Comparison of ENCODE assay signal across 7 mouse cellular contexts in genomic region chr2:181320103-181320499, GRCm38 (mm10). TPM values are rescaled to one million over a fixed set of nuclear protein-coding genes. Genes with fewer than 3 reads are reported as not detected.
DNase-seq lines count a peak whose midpoint lies in the region; ATAC-seq lines count a peak whose summit lies in the region.

No protein-coding gene starts in this region.

- H3K27ac ChIP-seq in neural tube, embryonic 11.5 days (ENCODE audit: low read depth, low read length), result no peak overlapping the region
- peak overlapping the region; percentile 90 for H3K27ac ChIP-seq in forebrain, embryonic 10.5 days
- H3K27ac ChIP-seq in liver, embryonic 12.5 days, result peak overlapping the region; percentile 93
- H3K27ac ChIP-seq in stomach, embryonic 16.5 days (ENCODE audit: low read length), result no peak overlapping the region

- H3K27me3 ChIP-seq in neural tube, embryonic 11.5 days (ENCODE audit: control insufficient read depth, insufficient read depth, low read length), result no peaks in the 10 kb centered on the region
- H3K27me3 ChIP-seq in forebrain, embryonic 10.5 days (ENCODE audit: poor library complexity, severe bottlenecking), result peaks cover 16% of the 10 kb centered on the region
- peaks cover 34% of the 10 kb centered on the region for H3K27me3 ChIP-seq in liver, embryonic 12.5 days (replicated peaks)
- H3K27me3 ChIP-seq in stomach, embryonic 16.5 days (ENCODE audit: control insufficient read depth, insufficient read depth, low read length), result peaks cover 1% of the 10 kb centered on the region; the same call in 1 of the 2 replicates

- no peaks in the 10 kb centered on the region for H3K9me3 ChIP-seq in neural tube, embryonic 11.5 days (ENCODE audit: control insufficient read depth, low read length)
- H3K9me3 ChIP-seq in forebrain, embryonic 10.5 days, result no peaks in the 10 kb centered on the region
- no peaks in the 10 kb centered on the region for H3K9me3 ChIP-seq in liver, embryonic 12.5 days (replicated peaks)
- H3K9me3 ChIP-seq in stomach, embryonic 16.5 days (replicated peaks; ENCODE audit: control insufficient read depth, low read length), result no peaks in the 10 kb centered on the region

- no peak for DNase-seq in neural tube, embryonic 11.5 days (ENCODE audit: low spot score)
- no peak for DNase-seq in neural tube, embryonic 10.5 days (ENCODE audit: extremely low spot score, low spot score)
- DNase-seq in forebrain, embryonic 10.5 days (ENCODE audit: extremely low spot score, low spot score), result no peak
- no peak for DNase-seq in thymus, postnatal 0 days (ENCODE audit: low spot score)
- no peak for DNase-seq in left cerebral cortex, adult 18-20 months (ENCODE audit: low spot score in 2 of 2)

- 15% methylated on average over 7 of the region's 7 CpGs for WGBS in neural tube, embryonic 11.5 days
- WGBS in forebrain, embryonic 10.5 days, result 17% methylated on average over 7 of the region's 7 CpGs
- WGBS in liver, embryonic 12.5 days (ENCODE audit: insufficient replicate concordance), result 9% methylated on average over 7 of the region's 7 CpGs
- WGBS in stomach, embryonic 16.5 days, result 13% methylated on average over 7 of the region's 7 CpGs

- peak overlapping the region; percentile 68 for H3K4me2 ChIP-seq in neural tube, embryonic 11.5 days (ENCODE audit: low read depth)
- H3K4me2 ChIP-seq in liver, embryonic 12.5 days, result peak overlapping the region; percentile 71
- peak overlapping the region; percentile 60 for H3K4me2 ChIP-seq in stomach, embryonic 16.5 days (ENCODE audit: low read depth, low read length)

- peak overlapping the region; percentile 60 for H3K4me3 ChIP-seq in neural tube, embryonic 11.5 days (ENCODE audit: low read depth, low read length)
- peak overlapping the region; percentile 68 for H3K4me3 ChIP-seq in forebrain, embryonic 10.5 days
- peak overlapping the region; percentile 72 for H3K4me3 ChIP-seq in liver, embryonic 12.5 days
- H3K4me3 ChIP-seq in stomach, embryonic 16.5 days (replicated peaks; ENCODE audit: low read length), result peak overlapping the region; percentile 65

- ATAC-seq in neural tube, embryonic 11.5 days (ENCODE audit: insufficient read depth, low FRiP score, low TSS enrichment), result peak; percentile 53
- ATAC-seq in liver, embryonic 12.5 days, result peak; percentile 9; the same call in 1 of the 2 replicates
- no peak for ATAC-seq in stomach, embryonic 16.5 days (ENCODE audit: insufficient read depth, low FRiP score)

- H3K9ac ChIP-seq in neural tube, embryonic 11.5 days (ENCODE audit: low read length), result peak overlapping the region; percentile 58
- H3K9ac ChIP-seq in liver, embryonic 12.5 days, result peak overlapping the region; percentile 74
- H3K9ac ChIP-seq in stomach, embryonic 16.5 days (ENCODE audit: low read length), result peak overlapping the region; percentile 73

- H3K36me3 ChIP-seq in neural tube, embryonic 11.5 days (ENCODE audit: control insufficient read depth, insufficient read depth, low read length), result no peaks in the 10 kb centered on the region; the same call in 1 of the 2 replicates
- H3K36me3 ChIP-seq in forebrain, embryonic 10.5 days (replicated peaks), result peaks cover 38% of the 10 kb centered on the region
- H3K36me3 ChIP-seq in liver, embryonic 12.5 days, result peaks cover 36% of the 10 kb centered on the region
- H3K36me3 ChIP-seq in stomach, embryonic 16.5 days (ENCODE audit: control insufficient read depth, insufficient read depth, low read length), result no peaks in the 10 kb centered on the region

- peaks cover 2% of the 10 kb centered on the region; the same call in 1 of the 2 replicates for H3K4me1 ChIP-seq in neural tube, embryonic 11.5 days (ENCODE audit: control insufficient read depth, insufficient read depth, low read length)
- peaks cover 16% of the 10 kb centered on the region for H3K4me1 ChIP-seq in forebrain, embryonic 10.5 days
- peaks cover 18% of the 10 kb centered on the region for H3K4me1 ChIP-seq in liver, embryonic 12.5 days
- H3K4me1 ChIP-seq in stomach, embryonic 16.5 days (ENCODE audit: control insufficient read depth, insufficient read depth, low read length), result peaks cover 7% of the 10 kb centered on the region; the same call in 1 of the 2 replicates

RNA-seq across cellular contexts. Expression of gene Rtel1, which starts 0.6 kb away (rescaled TPM):
- polyA plus RNA-seq in neural tube, embryonic 11.5 days (2014; fragmentation: Nextera tagmentation; extraction: Ambion mirVana), result 53.7 and 61.8 TPM in 2 replicates
- 81.3 and 83.6 TPM in 2 replicates for polyA plus RNA-seq in forebrain, embryonic 10.5 days (2016; fragmentation: Nextera tagmentation; extraction: Ambion mirVana)
- 39.8 and 40.4 TPM in 2 replicates for polyA plus RNA-seq in liver, embryonic 12.5 days (2016; fragmentation: Nextera tagmentation; extraction: Ambion mirVana)
- 33.8 and 39.0 TPM in 2 replicates for polyA plus RNA-seq in stomach, embryonic 16.5 days (2015; fragmentation: Nextera tagmentation; extraction: Ambion mirVana)
- 31.9 and 37.6 TPM in 2 replicates for polyA plus RNA-seq in thymus, postnatal 0 days (2015; fragmentation: Nextera tagmentation; extraction: Ambion mirVana)
- 10 to 100 TPM; 24.9 to 34.5 TPM for total RNA-seq in left cerebral cortex, adult 18-20 months (2021)

RNA-seq across cellular contexts. Expression of gene Stmn3, which starts 5.8 kb away (rescaled TPM):
- 391 and 430 TPM in 2 replicates for polyA plus RNA-seq in neural tube, embryonic 11.5 days (2014; fragmentation: Nextera tagmentation; extraction: Ambion mirVana)
- 56.4 and 76.0 TPM in 2 replicates for polyA plus RNA-seq in forebrain, embryonic 10.5 days (2016; fragmentation: Nextera tagmentation; extraction: Ambion mirVana)
- 0.18 TPM in 1 of 2 replicates, not detected in the other for polyA plus RNA-seq in liver, embryonic 12.5 days (2016; fragmentation: Nextera tagmentation; extraction: Ambion mirVana)
- polyA plus RNA-seq in stomach, embryonic 16.5 days (2015; fragmentation: Nextera tagmentation; extraction: Ambion mirVana), result 34.0 and 37.1 TPM in 2 replicates
- 0.22 and 0.27 TPM in 2 replicates for polyA plus RNA-seq in thymus, postnatal 0 days (2015; fragmentation: Nextera tagmentation; extraction: Ambion mirVana)
- total RNA-seq in left cerebral cortex, adult 18-20 months (2021), result 100 to 1,000 TPM; 647 to 666 TPM

RNA-seq across cellular contexts. Expression of gene Gmeb2, which starts 32.3 kb away (rescaled TPM):
- polyA plus RNA-seq in neural tube, embryonic 11.5 days (2014; fragmentation: Nextera tagmentation; extraction: Ambion mirVana), result 21.6 and 21.9 TPM in 2 replicates
- 20.7 and 21.6 TPM in 2 replicates for polyA plus RNA-seq in forebrain, embryonic 10.5 days (2016; fragmentation: Nextera tagmentation; extraction: Ambion mirVana)
- 13.0 and 14.4 TPM in 2 replicates for polyA plus RNA-seq in liver, embryonic 12.5 days (2016; fragmentation: Nextera tagmentation; extraction: Ambion mirVana)
- polyA plus RNA-seq in stomach, embryonic 16.5 days (2015; fragmentation: Nextera tagmentation; extraction: Ambion mirVana), result 11.8 and 12.5 TPM in 2 replicates
- 11.8 and 14.1 TPM in 2 replicates for polyA plus RNA-seq in thymus, postnatal 0 days (2015; fragmentation: Nextera tagmentation; extraction: Ambion mirVana)
- 10 to 100 TPM; 23.9 to 25.8 TPM for total RNA-seq in left cerebral cortex, adult 18-20 months (2021)

RNA-seq across cellular contexts. Expression of gene Zgpat, which starts 44.6 kb away (rescaled TPM):
- 44.5 and 46.4 TPM in 2 replicates for polyA plus RNA-seq in neural tube, embryonic 11.5 days (2014; fragmentation: Nextera tagmentation; extraction: Ambion mirVana)
- 43.7 and 47.4 TPM in 2 replicates for polyA plus RNA-seq in forebrain, embryonic 10.5 days (2016; fragmentation: Nextera tagmentation; extraction: Ambion mirVana)
- polyA plus RNA-seq in liver, embryonic 12.5 days (2016; fragmentation: Nextera tagmentation; extraction: Ambion mirVana), result 22.6 and 23.9 TPM in 2 replicates
- 34.5 and 35.6 TPM in 2 replicates for polyA plus RNA-seq in stomach, embryonic 16.5 days (2015; fragmentation: Nextera tagmentation; extraction: Ambion mirVana)
- polyA plus RNA-seq in thymus, postnatal 0 days (2015; fragmentation: Nextera tagmentation; extraction: Ambion mirVana), result 36.4 and 37.6 TPM in 2 replicates
- total RNA-seq in left cerebral cortex, adult 18-20 months (2021), result 10 to 100 TPM; 66.0 to 67.6 TPM

RNA-seq across cellular contexts. Expression of gene Arfrp1, which starts 45.1 kb away (rescaled TPM):
- 63.3 and 69.8 TPM in 2 replicates for polyA plus RNA-seq in neural tube, embryonic 11.5 days (2014; fragmentation: Nextera tagmentation; extraction: Ambion mirVana)
- polyA plus RNA-seq in forebrain, embryonic 10.5 days (2016; fragmentation: Nextera tagmentation; extraction: Ambion mirVana), result 80.0 and 84.5 TPM in 2 replicates
- 34.4 and 36.7 TPM in 2 replicates for polyA plus RNA-seq in liver, embryonic 12.5 days (2016; fragmentation: Nextera tagmentation; extraction: Ambion mirVana)
- polyA plus RNA-seq in stomach, embryonic 16.5 days (2015; fragmentation: Nextera tagmentation; extraction: Ambion mirVana), result 53.7 and 59.5 TPM in 2 replicates
- 55.8 and 68.0 TPM in 2 replicates for polyA plus RNA-seq in thymus, postnatal 0 days (2015; fragmentation: Nextera tagmentation; extraction: Ambion mirVana)
- 10 to 100 TPM; 43.9 to 48.5 TPM for total RNA-seq in left cerebral cortex, adult 18-20 months (2021)

Comparison
In these comparisons a context has a peak if more than half of its experiments do, and no peak if none do; other contexts are left out.
1. H3K27ac ChIP-seq: peak in forebrain, embryonic 10.5 days (single experiment) and liver, embryonic 12.5 days (single experiment); none in neural tube, embryonic 11.5 days (single experiment) and stomach, embryonic 16.5 days (single experiment).
2. RNA of gene Stmn3, which starts 5.8 kb away (polyA plus RNA-seq): 391 to 430 TPM in neural tube, embryonic 11.5 days, 56.4 to 76.0 TPM in forebrain, embryonic 10.5 days and 34.0 to 37.1 TPM in stomach, embryonic 16.5 days; 0.22 to 0.27 TPM in thymus, postnatal 0 days and 0.18 TPM in liver, embryonic 12.5 days; every median in the first group is over 10 times any median in the second.
3. Peak in every context shown above with its lines, with median percentiles within 50 percentile points of each other: H3K4me2 ChIP-seq, H3K4me3 ChIP-seq and H3K9ac ChIP-seq.